Mouse (Mus musculus) heart, adult 18-20 months (tissue): ENCODE results near the gene Slc7a11. TPM values are rescaled to one million over a fixed set of nuclear protein-coding genes. Genes with fewer than 3 reads are reported as not detected.

Experiments
- DNase-seq, 2 experiments: peaks; one replicate each; pipeline ENCODE4 v3.0.0; 2021 to 2022; ENCODE audit warnings: mixed read lengths in 1 of 2
- total RNA-seq, 2 experiments: library from RNA; stranded (reverse); gene quantifications; 2 replicates each; pipeline ENCODE4 v1.2.3; 2021

Slc7a11 gene
- total RNA-seq, 2 experiments from 2014 or later, result 0.26 TPM; not detected in 1

- DNase-seq, result peak in 1 of 2 experiments; percentile 16
Observed at GRCm38 (mm10) chr3:49856797-49857196, 586.6 kb downstream of the Slc7a11 start.

- DNase-seq, result no peak
Observed at GRCm38 (mm10) chr3:49854277-49854676, 589.1 kb downstream of the Slc7a11 start.

- no peak for DNase-seq
Observed at GRCm38 (mm10) chr3:49842971-49843370, 600.4 kb downstream of the Slc7a11 start.
